Mouse (Mus musculus) kidney, embryonic 15.5 days (tissue): ENCODE measurements at regions not wholly inside any gene's neighbourhood (a gene's known extent, or its start where the extent isn't known, plus 50 kb on each side); places are given as distances from the start of the nearest gene placed in this dataset.

Experiments
- ATAC-seq: fragments of 200-750 bp; cut with Nextera tagmentation; replicated peaks from 2 replicates; pipeline ENCODE4 v1.8.0; 2017; ENCODE audit warnings: moderate TSS enrichment; ENCODE audit not compliant: low FRiP score
- H3K27ac ChIP-seq: fragments of 300-500 bp; sonication (generic); 2 replicates; pipeline ENCODE4 v1.5.1; 2015; ENCODE audit warnings: mild to moderate bottlenecking, inconsistent platforms
- H3K27me3 ChIP-seq: fragments of 300-500 bp; sonication (generic); 2 replicates; pipeline ENCODE4 v1.6.1; 2015; ENCODE audit warnings: inconsistent platforms
- H3K36me3 ChIP-seq: fragments of 300-500 bp; sonication (generic); 2 replicates; pipeline ENCODE4 v1.6.1; 2015; ENCODE audit warnings: inconsistent platforms
- H3K4me1 ChIP-seq: fragments of 300-500 bp; sonication (generic); 2 replicates; pipeline ENCODE4 v1.6.1; 2015; ENCODE audit warnings: inconsistent platforms
- H3K4me2 ChIP-seq: fragments of 300-500 bp; sonication (generic); 2 replicates; pipeline ENCODE4 v1.6.1; 2015; ENCODE audit warnings: moderate library complexity, mild to moderate bottlenecking, inconsistent platforms
- H3K4me3 ChIP-seq: fragments of 300-500 bp; sonication (generic); replicated peaks from 2 replicates; pipeline ENCODE4 v1.5.1; 2015; ENCODE audit warnings: mild to moderate bottlenecking, inconsistent platforms
- H3K9ac ChIP-seq: fragments of 300-500 bp; sonication (generic); 2 replicates; pipeline ENCODE4 v1.6.1; 2015; ENCODE audit warnings: mild to moderate bottlenecking, inconsistent platforms
- H3K9me3 ChIP-seq: fragments of 300-500 bp; sonication (generic); replicated peaks from 2 replicates; pipeline ENCODE4 v1.6.1; 2016; ENCODE audit warnings: inconsistent platforms
- WGBS: fragments of 180-500 bp; shearing (Covaris S2); methylation state at CpG from one replicate; pipeline ENCODE4 v1.1.7; 2015; ENCODE audit warnings: mixed read lengths; 5-methylcytosine and 5-hydroxymethylcytosine counted together

- no peaks in the 10 kb centered on the region for H3K9me3 ChIP-seq
- no peak overlapping the region for H3K27ac ChIP-seq
- no peak overlapping the region for H3K9ac ChIP-seq
- H3K4me1 ChIP-seq = peaks cover 6% of the 10 kb centered on the region
- no peak overlapping the region for H3K4me3 ChIP-seq
- no peaks in the 10 kb centered on the region for H3K36me3 ChIP-seq
- ATAC-seq = no peak
- WGBS = 60% methylated on average over 2 of the region's 2 CpGs
- H3K27me3 ChIP-seq = no peaks in the 10 kb centered on the region
- no peak overlapping the region for H3K4me2 ChIP-seq
Observed at GRCm38 (mm10) chr1:73457261-73457660, 441.6 kb upstream of the Tnp1 start.

- Histone ChIP-seq H3K27me3 (no peaks in the 10 kb centered on the region), H3K9ac (no peak overlapping the region), H3K4me1 (peaks cover 6% of the 10 kb centered on the region), H3K36me3 (no peaks in the 10 kb centered on the region), H3K9me3 (no peaks in the 10 kb centered on the region), H3K4me3 (no peak overlapping the region), H3K4me2 (no peak overlapping the region), H3K27ac (no peak overlapping the region)
- no peak for ATAC-seq
- 62% methylated on average over 8 of the region's 8 CpGs for WGBS
Observed at GRCm38 (mm10) chr1:73456359-73457062, 440.8 kb upstream of the Tnp1 start.

GRCm38 (mm10) chr1:73444216-73444890 is 428.6 kb upstream of the Tnp1 start:
- Histone ChIP-seq H3K9ac (no peak overlapping the region), H3K9me3 (no peaks in the 10 kb centered on the region), H3K36me3 (no peaks in the 10 kb centered on the region), H3K27ac (no peak overlapping the region), H3K4me1 (no peaks in the 10 kb centered on the region), H3K4me2 (no peak overlapping the region), H3K4me3 (no peak overlapping the region), H3K27me3 (0 out of 2 replicates have a peak, but pooled peaks cover 2% of the 10 kb centered on the region)
- WGBS = 54% methylated on average over 6 of the region's 6 CpGs
- ATAC-seq = no peak

GRCm38 (mm10) chr1:73438385-73438784 is 422.7 kb upstream of the Tnp1 start:
- 14% methylated on average over 8 of the region's 8 CpGs for WGBS
- Histone ChIP-seq H3K27me3 (0 out of 2 replicates have a peak, but pooled peaks cover 2% of the 10 kb centered on the region), H3K4me2 (no peak overlapping the region), H3K9ac (no peak overlapping the region), H3K9me3 (no peaks in the 10 kb centered on the region), H3K36me3 (no peaks in the 10 kb centered on the region), H3K4me1 (peaks cover 9% of the 10 kb centered on the region), H3K4me3 (no peak overlapping the region), H3K27ac (no peak overlapping the region)
- ATAC-seq = no peak

GRCm38 (mm10) chr1:73428101-73428500 is 412.4 kb upstream of the Tnp1 start:
- no peak for ATAC-seq
- 92% methylated on average over 4 of the region's 4 CpGs for WGBS
- no peak overlapping the region for H3K4me2 ChIP-seq
- H3K4me3 ChIP-seq = no peak overlapping the region
- no peak overlapping the region for H3K27ac ChIP-seq
- H3K9me3 ChIP-seq = no peaks in the 10 kb centered on the region
- H3K27me3 ChIP-seq = no peaks in the 10 kb centered on the region
- H3K9ac ChIP-seq = no peak overlapping the region
- H3K4me1 ChIP-seq = peaks cover 5% of the 10 kb centered on the region; the same call in 1 of the 2 replicates
- no peaks in the 10 kb centered on the region for H3K36me3 ChIP-seq

GRCm38 (mm10) chr1:73425049-73425448 is 409.3 kb upstream of the Tnp1 start:
- no peaks in the 10 kb centered on the region for H3K9me3 ChIP-seq
- no peak overlapping the region for H3K4me2 ChIP-seq
- no peak; the same call in 1 of the 2 replicates for ATAC-seq
- no peak overlapping the region for H3K27ac ChIP-seq
- WGBS = 19% methylated on average over 7 of the region's 7 CpGs
- H3K4me1 ChIP-seq = peaks cover 5% of the 10 kb centered on the region; the same call in 1 of the 2 replicates
- no peak overlapping the region for H3K4me3 ChIP-seq
- H3K36me3 ChIP-seq = no peaks in the 10 kb centered on the region
- H3K9ac ChIP-seq = no peak overlapping the region
- no peaks in the 10 kb centered on the region for H3K27me3 ChIP-seq

- Histone ChIP-seq H3K9me3 (no peaks in the 10 kb centered on the region; the same call in 1 of the 2 replicates), H3K4me2 (no peak overlapping the region), H3K4me3 (no peak overlapping the region), H3K27ac (no peak overlapping the region), H3K36me3 (no peaks in the 10 kb centered on the region), H3K9ac (no peak overlapping the region), H3K4me1 (no peaks in the 10 kb centered on the region), H3K27me3 (no peaks in the 10 kb centered on the region)
- WGBS = 80% methylated on average over 2 of the region's 2 CpGs
- no peak for ATAC-seq
Observed at GRCm38 (mm10) chr1:73418196-73418595, 402.5 kb upstream of the Tnp1 start.

GRCm38 (mm10) chr1:73411452-73411851 is 395.7 kb upstream of the Tnp1 start:
- Histone ChIP-seq H3K9me3 (0 out of 2 replicates have a peak, but pooled peaks cover 3% of the 10 kb centered on the region), H3K27me3 (no peaks in the 10 kb centered on the region), H3K4me2 (no peak overlapping the region), H3K4me3 (no peak overlapping the region), H3K9ac (no peak overlapping the region), H3K4me1 (no peaks in the 10 kb centered on the region), H3K36me3 (no peaks in the 10 kb centered on the region), H3K27ac (no peak overlapping the region)
- 96% methylated on average over 2 of the region's 2 CpGs for WGBS
- no peak for ATAC-seq

- Histone ChIP-seq H3K4me3 (no peak overlapping the region), H3K4me1 (peaks cover 24% of the 10 kb centered on the region), H3K36me3 (no peaks in the 10 kb centered on the region), H3K9ac (no peak overlapping the region), H3K9me3 (no peaks in the 10 kb centered on the region), H3K4me2 (no peak overlapping the region), H3K27ac (peak overlapping the region; percentile 65), H3K27me3 (no peaks in the 10 kb centered on the region)
- 34% methylated on average over 3 of the region's 3 CpGs for WGBS
- peak; percentile 91 for ATAC-seq
Observed at GRCm38 (mm10) chr1:73399178-73399577, 383.5 kb upstream of the Tnp1 start.

GRCm38 (mm10) chr1:73395034-73395433 is 379.3 kb upstream of the Tnp1 start:
- ATAC-seq = no peak
- Histone ChIP-seq H3K9me3 (no peaks in the 10 kb centered on the region), H3K9ac (no peak overlapping the region), H3K4me1 (peaks cover 39% of the 10 kb centered on the region), H3K27ac (peak overlapping the region; percentile 75), H3K36me3 (no peaks in the 10 kb centered on the region), H3K27me3 (no peaks in the 10 kb centered on the region), H3K4me2 (no peak overlapping the region), H3K4me3 (no peak overlapping the region)
- WGBS = 54% methylated on average over 1 of the region's 1 CpGs

- Histone ChIP-seq H3K27ac (peak overlapping the region; percentile 75), H3K9me3 (no peaks in the 10 kb centered on the region), H3K4me3 (no peak overlapping the region), H3K9ac (no peak overlapping the region), H3K4me2 (no peak overlapping the region), H3K27me3 (no peaks in the 10 kb centered on the region), H3K36me3 (no peaks in the 10 kb centered on the region), H3K4me1 (peaks cover 40% of the 10 kb centered on the region)
- WGBS = 50% methylated on average over 1 of the region's 1 CpGs
- ATAC-seq = no peak
Observed at GRCm38 (mm10) chr1:73394466-73394865, 378.8 kb upstream of the Tnp1 start.

- Histone ChIP-seq H3K9me3 (no peaks in the 10 kb centered on the region), H3K4me2 (no peak overlapping the region), H3K4me3 (no peak overlapping the region), H3K36me3 (no peaks in the 10 kb centered on the region), H3K9ac (no peak overlapping the region), H3K27ac (peak overlapping the region; percentile 67), H3K27me3 (no peaks in the 10 kb centered on the region), H3K4me1 (peaks cover 28% of the 10 kb centered on the region)
- 0 out of 2 replicates have a peak, but pooled peaks have one; percentile 22 for ATAC-seq
- WGBS = 22% methylated on average over 10 of the region's 10 CpGs
Observed at GRCm38 (mm10) chr1:73392077-73392476, 376.4 kb upstream of the Tnp1 start.
